Mouse (Mus musculus) heart, postnatal 0 days (tissue): Measurements from ENCODE around the gene Fgf22. TPM values are rescaled to one million over a fixed set of nuclear protein-coding genes. Genes with fewer than 3 reads are reported as not detected.
A peak's percentile ranks its signal among the peaks of the same experiment; 100 is the strongest.

Experiments used
- ATAC-seq: fragments of 200-750 bp; cut with Nextera tagmentation; 2 replicates; pipeline ENCODE4 v1.8.0; 2017; ENCODE audit warnings: low read depth, moderate number of reproducible peaks, moderate library complexity; ENCODE audit not compliant: insufficient read depth
- DNase-seq: peaks from one replicate; pipeline ENCODE4 v3.0.0-alpha.2; 2016; ENCODE audit warnings: low spot score
- H3K27ac ChIP-seq: fragments of 300-500 bp; sonication (generic); 2 replicates; pipeline ENCODE4 v1.5.1; 2014; ENCODE audit warnings: low read depth, mild to moderate bottlenecking
- H3K27me3 ChIP-seq: fragments of 300-500 bp; sonication (generic); 2 replicates; pipeline ENCODE4 v1.6.1; 2014; ENCODE audit warnings: low read length, mixed read lengths; ENCODE audit not compliant: control insufficient read depth, insufficient read depth
- H3K36me3 ChIP-seq: fragments of 300-500 bp; sonication (generic); replicated peaks from 2 replicates; pipeline ENCODE4 v1.6.1; 2014; ENCODE audit warnings: low read length, mixed read lengths; ENCODE audit not compliant: control insufficient read depth, insufficient read depth
- H3K4me1 ChIP-seq: fragments of 300-500 bp; sonication (generic); 2 replicates; pipeline ENCODE4 v1.6.1; 2014; ENCODE audit warnings: antibody characterized with exemption; ENCODE audit not compliant: control insufficient read depth, insufficient read depth
- H3K4me2 ChIP-seq: fragments of 300-500 bp; sonication (generic); 2 replicates; pipeline ENCODE4 v1.6.1; 2014; ENCODE audit warnings: low read depth, mild to moderate bottlenecking, low read length, moderate library complexity
- H3K4me3 ChIP-seq: fragments of 300-500 bp; sonication (generic); 2 replicates; pipeline ENCODE4 v1.5.1; 2014; ENCODE audit warnings: low read depth, low read length
- H3K9ac ChIP-seq: fragments of 300-500 bp; sonication (generic); replicated peaks from 2 replicates; pipeline ENCODE4 v1.6.1; 2014; ENCODE audit warnings: low read depth, low read length, mixed read lengths
- H3K9me3 ChIP-seq: fragments of 300-500 bp; sonication (generic); replicated peaks from 2 replicates; pipeline ENCODE4 v1.6.1; 2016; ENCODE audit warnings: low read length; ENCODE audit not compliant: control insufficient read depth
- CTCF ChIP-seq: IDR thresholded peaks from 2 replicates; pipeline ENCODE4 v1.5.1; 2016; ENCODE audit warnings: antibody characterized with exemption, control low read depth, low read depth
- EP300 ChIP-seq: IDR thresholded peaks from 2 replicates; pipeline ENCODE4 v1.6.1; 2016; ENCODE audit warnings: antibody characterized with exemption, low read depth
- WGBS: fragments of 180-500 bp; shearing (Covaris S2); extraction: QIAGEN DNeasy Blood & Tissue Kit; methylation state at CpG from one replicate; pipeline ENCODE4 v1.1.7; 2014; 5-methylcytosine and 5-hydroxymethylcytosine counted together
- polyA plus RNA-seq: library from polyadenylated mRNA; unstranded; fragments of >200 nt; fragmentation: Nextera tagmentation; extraction: Ambion mirVana; gene quantifications from 2 replicates; pipeline ENCODE4 v1.2.1, GENCODE M21; 2015
- total RNA-seq: library from RNA; depleted of rRNA; stranded (reverse); fragments of >200 nt; gene quantifications from 2 replicates; pipeline ENCODE4 v1.2.3, GENCODE M21; 2014; ENCODE audit warnings: low replicate concordance; rRNA removed

The Fgf22 gene
- total and polyA plus RNA-seq, 2 experiments from 2014 or later, result 0.14 TPM; not detected in 1

GRCm38 (mm10) chr10:79807826-79808225 is 53.0 kb downstream of the Fgf22 start:
- H3K36me3 ChIP-seq, result no peaks in the 10 kb centered on the region; the same call in none of the 2 replicates
- DNase-seq (no peak), ATAC-seq (no peak)
- H3K27me3 ChIP-seq, result no peaks in the 10 kb centered on the region
- peak overlapping the region; percentile 81 for H3K27ac ChIP-seq
- no peak overlapping the region for H3K9ac ChIP-seq
- no peak for TF ChIP-seq CTCF
- TF ChIP-seq EP300, result peak; percentile 80
- H3K4me2 ChIP-seq, result peak overlapping the region; percentile 44
- no peaks in the 10 kb centered on the region for H3K9me3 ChIP-seq
- peaks cover 5% of the 10 kb centered on the region; the same call in 1 of the 2 replicates for H3K4me1 ChIP-seq
- WGBS, result 57% methylated on average over 11 of the region's 11 CpGs
- H3K4me3 ChIP-seq, result no peak overlapping the region

Other genes with a start within 250 kb of the Fgf22 start
Only the 30 nearest of the 33 such genes appear.
- 7.4 and 11.7 TPM in 2 replicates for gene Plpp2, start 221.3 kb upstream of the Fgf22 start, total RNA-seq
- 5.0 and 5.1 TPM in 2 replicates for gene Plpp2, start 221.3 kb upstream of the Fgf22 start, polyA plus RNA-seq
- gene Mier2, start 199.9 kb upstream of the Fgf22 start, total RNA-seq, result 32.7 and 47.8 TPM in 2 replicates
- 11.8 and 12.0 TPM in 2 replicates for gene Mier2, start 199.9 kb upstream of the Fgf22 start, polyA plus RNA-seq
- not detected in 2 replicates for gene Theg, start 167.7 kb upstream of the Fgf22 start, total RNA-seq
- gene Theg, start 167.7 kb upstream of the Fgf22 start, polyA plus RNA-seq, result not detected in 2 replicates
- not detected in 2 replicates for gene C2cd4c, start 141.1 kb upstream of the Fgf22 start, total RNA-seq
- not detected in 2 replicates for gene C2cd4c, start 141.1 kb upstream of the Fgf22 start, polyA plus RNA-seq
- gene Shc2, start 117.2 kb upstream of the Fgf22 start, total RNA-seq, result 2.7 and 3.1 TPM in 2 replicates
- 1.1 and 1.2 TPM in 2 replicates for gene Shc2, start 117.2 kb upstream of the Fgf22 start, polyA plus RNA-seq
- gene Odf3l2, start 109.3 kb upstream of the Fgf22 start, total RNA-seq, result not detected in 2 replicates
- not detected in 2 replicates for gene Odf3l2, start 109.3 kb upstream of the Fgf22 start, polyA plus RNA-seq
- not detected in 2 replicates for gene Madcam1, start 90.5 kb upstream of the Fgf22 start, total RNA-seq
- 1.3 and 1.4 TPM in 2 replicates for gene Madcam1, start 90.5 kb upstream of the Fgf22 start, polyA plus RNA-seq
- gene Tpgs1, start 85.7 kb upstream of the Fgf22 start, total RNA-seq, result 19.7 and 28.3 TPM in 2 replicates
- gene Tpgs1, start 85.7 kb upstream of the Fgf22 start, polyA plus RNA-seq, result 43.6 and 45.3 TPM in 2 replicates
- 162 and 183 TPM in 2 replicates for gene Cdc34, start 72.9 kb upstream of the Fgf22 start, total RNA-seq
- 115 and 120 TPM in 2 replicates for gene Cdc34, start 72.9 kb upstream of the Fgf22 start, polyA plus RNA-seq
- 2.4 and 2.5 TPM in 2 replicates for gene Gzmm, start 66.1 kb upstream of the Fgf22 start, total RNA-seq
- 2.1 and 2.8 TPM in 2 replicates for gene Gzmm, start 66.1 kb upstream of the Fgf22 start, polyA plus RNA-seq
- 1,449 and 1,606 TPM in 2 replicates for gene Bsg, start 50.6 kb upstream of the Fgf22 start, total RNA-seq
- gene Bsg, start 50.6 kb upstream of the Fgf22 start, polyA plus RNA-seq, result 1,256 and 1,260 TPM in 2 replicates
- gene Hcn2, start 38.4 kb upstream of the Fgf22 start, total RNA-seq, result 3.5 and 5.5 TPM in 2 replicates
- gene Hcn2, start 38.4 kb upstream of the Fgf22 start, polyA plus RNA-seq, result 0.40 and 0.45 TPM in 2 replicates
- 36.9 and 56.2 TPM in 2 replicates for gene Polrmt, start 8.5 kb upstream of the Fgf22 start, total RNA-seq
- gene Polrmt, start 8.5 kb upstream of the Fgf22 start, polyA plus RNA-seq, result 25.1 and 26.3 TPM in 2 replicates
- gene Rnf126, start 11.9 kb downstream of the Fgf22 start, total RNA-seq, result 38.6 and 67.5 TPM in 2 replicates
- 35.9 and 37.6 TPM in 2 replicates for gene Rnf126, start 11.9 kb downstream of the Fgf22 start, polyA plus RNA-seq
- 21.4 and 28.0 TPM in 2 replicates for gene Fstl3, start 22.2 kb downstream of the Fgf22 start, total RNA-seq
- gene Fstl3, start 22.2 kb downstream of the Fgf22 start, polyA plus RNA-seq, result 13.2 and 13.7 TPM in 2 replicates
- 1.3 and 1.4 TPM in 2 replicates for gene Prss57, start 35.9 kb downstream of the Fgf22 start, total RNA-seq
- not detected in 2 replicates for gene Prss57, start 35.9 kb downstream of the Fgf22 start, polyA plus RNA-seq
- gene Palm, start 38.5 kb downstream of the Fgf22 start, total RNA-seq, result 31.2 and 52.3 TPM in 2 replicates
- gene Palm, start 38.5 kb downstream of the Fgf22 start, polyA plus RNA-seq, result 39.8 and 44.0 TPM in 2 replicates
- not detected in 2 replicates for gene Misp, start 65.9 kb downstream of the Fgf22 start, total RNA-seq
- gene Misp, start 65.9 kb downstream of the Fgf22 start, polyA plus RNA-seq, result 0.08 and 0.41 TPM in 2 replicates
- 186 and 196 TPM in 2 replicates for gene Ptbp1, start 99.4 kb downstream of the Fgf22 start, total RNA-seq
- 39.8 and 40.4 TPM in 2 replicates for gene Ptbp1, start 99.4 kb downstream of the Fgf22 start, polyA plus RNA-seq
- gene Prtn3, start 119.4 kb downstream of the Fgf22 start, total RNA-seq, result not detected in 2 replicates
- 0.70 and 0.74 TPM in 2 replicates for gene Prtn3, start 119.4 kb downstream of the Fgf22 start, polyA plus RNA-seq
- gene Plppr3, start 119.6 kb downstream of the Fgf22 start, total RNA-seq, result 3.2 and 5.9 TPM in 2 replicates
- 2.5 and 3.0 TPM in 2 replicates for gene Plppr3, start 119.6 kb downstream of the Fgf22 start, polyA plus RNA-seq
- gene Elane, start 131.2 kb downstream of the Fgf22 start, total RNA-seq, result not detected in 2 replicates
- gene Elane, start 131.2 kb downstream of the Fgf22 start, polyA plus RNA-seq, result not detected in 2 replicates
- gene Cfd, start 135.8 kb downstream of the Fgf22 start, total RNA-seq, result 0.19 TPM in 1 of 2 replicates, not detected in the other
- gene Cfd, start 135.8 kb downstream of the Fgf22 start, polyA plus RNA-seq, result 0.22 TPM in 1 of 2 replicates, not detected in the other
- gene Med16, start 153.8 kb downstream of the Fgf22 start, total RNA-seq, result 64.7 and 77.6 TPM in 2 replicates
- gene Med16, start 153.8 kb downstream of the Fgf22 start, polyA plus RNA-seq, result 30.9 and 36.2 TPM in 2 replicates
- not detected in 2 replicates for gene Gm26602, start 155.8 kb downstream of the Fgf22 start, total RNA-seq
- 4.0 and 6.0 TPM in 2 replicates for gene Gm26602, start 155.8 kb downstream of the Fgf22 start, polyA plus RNA-seq
- gene Kiss1r, start 161.9 kb downstream of the Fgf22 start, total RNA-seq, result not detected in 2 replicates
- 0.45 and 0.57 TPM in 2 replicates for gene Kiss1r, start 161.9 kb downstream of the Fgf22 start, polyA plus RNA-seq
- gene R3hdm4, start 166.1 kb downstream of the Fgf22 start, total RNA-seq, result 40.9 and 58.4 TPM in 2 replicates
- gene R3hdm4, start 166.1 kb downstream of the Fgf22 start, polyA plus RNA-seq, result 104 and 107 TPM in 2 replicates
- 5.3 and 5.6 TPM in 2 replicates for gene Arid3a, start 172.0 kb downstream of the Fgf22 start, total RNA-seq
- gene Arid3a, start 172.0 kb downstream of the Fgf22 start, polyA plus RNA-seq, result 0.65 and 0.77 TPM in 2 replicates
- gene Wdr18, start 205.1 kb downstream of the Fgf22 start, total RNA-seq, result 29.3 and 51.5 TPM in 2 replicates
- gene Wdr18, start 205.1 kb downstream of the Fgf22 start, polyA plus RNA-seq, result 54.3 and 58.4 TPM in 2 replicates
- gene Grin3b, start 215.6 kb downstream of the Fgf22 start, total RNA-seq, result not detected in 2 replicates
- gene Grin3b, start 215.6 kb downstream of the Fgf22 start, polyA plus RNA-seq, result 0.29 and 0.34 TPM in 2 replicates